Mouse (Mus musculus) neural tube, embryonic 11.5 days (tissue): ENCODE data around the gene Gal3st2c. TPM values are rescaled to one million over a fixed set of nuclear protein-coding genes. Genes with fewer than 3 reads are reported as not detected.
"Not testable (repeated sequence)": the region's sequence is repeated elsewhere in the genome, so short reads cannot be mapped to it uniquely, and the experiment has no call there.

Experiments
- ATAC-seq: fragments of 200-750 bp; cut with Nextera tagmentation; 2 replicates; pipeline ENCODE4 v1.8.0; 2017; ENCODE audit warnings: moderate number of reproducible peaks, mild to moderate bottlenecking, moderate TSS enrichment, moderate library complexity; ENCODE audit not compliant: insufficient read depth, low FRiP score, low TSS enrichment
- DNase-seq: peaks from one replicate; pipeline ENCODE4 v3.0.0-alpha.2; 2015; ENCODE audit warnings: low spot score
- H3K27ac ChIP-seq: fragments of 300-500 bp; sonication (generic); 2 replicates; pipeline ENCODE4 v1.5.1; 2014; ENCODE audit warnings: low read depth, mild to moderate bottlenecking, low read length
- H3K27me3 ChIP-seq: fragments of 300-500 bp; sonication (generic); 2 replicates; pipeline ENCODE4 v1.6.1; 2014; ENCODE audit warnings: mild to moderate bottlenecking, low read length, mixed read lengths; ENCODE audit not compliant: control insufficient read depth, insufficient read depth
- H3K36me3 ChIP-seq: fragments of 300-500 bp; sonication (generic); 2 replicates; pipeline ENCODE4 v1.6.1; 2014; ENCODE audit warnings: mild to moderate bottlenecking, low read length, moderate library complexity, mixed read lengths; ENCODE audit not compliant: control insufficient read depth, insufficient read depth
- H3K4me1 ChIP-seq: fragments of 300-500 bp; sonication (generic); 2 replicates; pipeline ENCODE4 v1.6.1; 2014; ENCODE audit warnings: low read length, mixed read lengths; ENCODE audit not compliant: control insufficient read depth, insufficient read depth
- H3K4me2 ChIP-seq: fragments of 300-500 bp; sonication (generic); 2 replicates; pipeline ENCODE4 v1.6.1; 2014; ENCODE audit warnings: low read depth, mild to moderate bottlenecking, moderate library complexity
- H3K4me3 ChIP-seq: fragments of 300-500 bp; sonication (generic); 2 replicates; pipeline ENCODE4 v1.5.1; 2014; ENCODE audit warnings: low read depth, low read length
- H3K9ac ChIP-seq: fragments of 300-500 bp; sonication (generic); 2 replicates; pipeline ENCODE4 v1.6.1; 2014; ENCODE audit warnings: mild to moderate bottlenecking, low read length
- H3K9me3 ChIP-seq: fragments of 300-500 bp; sonication (generic); 2 replicates; pipeline ENCODE4 v1.6.1; 2016; ENCODE audit warnings: low read length; ENCODE audit not compliant: control insufficient read depth
- WGBS: fragments of 180-500 bp; shearing (Covaris S2); extraction: QIAGEN DNeasy Blood & Tissue Kit; methylation state at CpG from one replicate; pipeline ENCODE4 v1.1.7; 2014; 5-methylcytosine and 5-hydroxymethylcytosine counted together
- polyA plus RNA-seq: library from polyadenylated mRNA; unstranded; fragments of >200 nt; fragmentation: Nextera tagmentation; extraction: Ambion mirVana; gene quantifications from 2 replicates; pipeline ENCODE4 v1.2.1, GENCODE M21; 2014

Gene Gal3st2c
- polyA plus RNA-seq, 1 experiment from 2014 or later: not detected

DNA sequence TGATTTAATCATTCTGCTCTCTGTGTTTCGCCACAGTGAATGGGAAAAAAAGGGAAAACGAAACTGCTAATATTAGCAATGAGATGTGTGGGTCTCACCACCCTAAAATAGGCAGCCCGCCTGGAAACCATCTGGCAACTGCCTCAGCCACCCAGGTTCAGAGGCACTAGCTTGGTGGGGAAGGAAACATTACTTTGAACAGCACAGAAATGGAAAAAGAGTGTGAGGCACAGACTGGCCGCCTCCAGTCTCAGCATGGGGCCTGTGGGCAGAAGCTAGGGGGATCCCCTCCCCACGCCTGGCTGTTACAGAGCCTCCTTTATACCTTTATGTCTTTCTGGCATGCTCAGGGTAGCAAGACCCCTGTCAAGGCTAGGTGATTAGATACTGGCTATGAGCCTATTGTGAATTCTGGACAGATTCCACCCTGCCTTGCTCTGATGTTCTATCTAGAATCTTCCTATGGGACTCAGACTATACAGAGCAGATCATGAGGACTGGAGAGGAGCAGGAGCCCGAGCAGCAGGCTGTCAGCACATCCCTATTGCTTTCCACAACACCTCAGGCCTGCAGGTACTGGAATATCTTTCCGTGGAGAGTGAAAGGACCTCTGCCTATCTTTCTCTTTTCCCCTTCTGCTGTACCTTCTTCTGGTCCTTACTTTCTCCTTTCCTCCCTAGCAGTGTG is 63.4 kb downstream of the Gal3st2c start:
- no peak overlapping the region for H3K9ac ChIP-seq
- DNase-seq (no peak), ATAC-seq (no peak)
- no peaks in the 10 kb centered on the region for H3K36me3 ChIP-seq
- no peaks in the 10 kb centered on the region for H3K9me3 ChIP-seq
- no peak overlapping the region for H3K4me2 ChIP-seq
- WGBS: 73% methylated on average over 7 of the region's 7 CpGs
- H3K27me3 ChIP-seq: no peaks in the 10 kb centered on the region
- no peaks in the 10 kb centered on the region for H3K4me1 ChIP-seq
- H3K4me3 ChIP-seq: no peak overlapping the region
- H3K27ac ChIP-seq: no peak overlapping the region

DNA sequence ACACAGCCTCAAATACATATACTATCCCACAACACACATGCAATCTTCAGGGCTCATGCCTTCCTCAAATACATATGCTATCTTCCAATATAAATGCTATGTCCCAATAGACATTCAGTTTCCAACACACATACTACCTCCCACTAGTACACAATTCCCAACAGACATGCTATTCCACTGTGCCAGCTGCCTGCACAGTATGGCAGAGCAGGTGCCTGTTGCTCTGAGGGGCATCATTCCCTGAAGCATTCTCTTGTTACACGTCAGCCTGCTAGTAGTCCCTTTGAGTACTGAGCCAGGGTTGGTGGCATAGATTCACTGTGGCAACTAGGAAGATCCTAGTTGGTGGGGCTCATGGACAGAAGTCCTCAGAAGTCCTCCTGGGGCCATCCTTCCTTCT is 64.2 kb downstream of the Gal3st2c start:
- Histone ChIP-seq H3K4me3 (no peak overlapping the region), H3K27me3 (no peaks in the 10 kb centered on the region), H3K4me2 (no peak overlapping the region), H3K36me3 (no peaks in the 10 kb centered on the region), H3K9me3 (no peaks in the 10 kb centered on the region), H3K4me1 (no peaks in the 10 kb centered on the region), H3K9ac (no peak overlapping the region), H3K27ac (no peak overlapping the region)
- 89% methylated on average over 1 of the region's 1 CpGs for WGBS
- ATAC-seq: no peak
- DNase-seq: no peak

DNA sequence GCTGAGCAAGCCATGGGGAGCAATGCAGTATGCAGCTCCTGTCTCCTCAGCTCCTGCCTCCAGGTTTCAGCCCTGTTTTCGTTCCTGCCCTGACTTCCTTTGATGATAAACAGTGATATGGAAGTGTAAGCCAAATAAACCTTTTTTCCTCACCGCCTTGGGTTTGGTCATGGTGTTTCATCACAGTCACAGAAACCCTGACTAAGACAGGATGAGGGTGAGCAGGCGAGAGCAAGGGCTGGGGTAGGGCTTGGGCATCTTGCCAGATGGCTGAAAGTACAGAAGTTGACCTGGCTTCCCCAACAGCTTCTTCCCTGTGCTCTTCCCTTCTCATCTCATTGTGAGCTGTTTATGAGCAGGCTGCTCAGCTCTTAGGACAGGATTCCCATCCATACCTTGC is 65.7 kb downstream of the Gal3st2c start:
- Histone ChIP-seq H3K36me3 (no peaks in the 10 kb centered on the region), H3K27ac (no peak overlapping the region), H3K4me3 (no peak overlapping the region), H3K9me3 (no peaks in the 10 kb centered on the region), H3K27me3 (no peaks in the 10 kb centered on the region), H3K9ac (no peak overlapping the region), H3K4me1 (no peaks in the 10 kb centered on the region), H3K4me2 (no peak overlapping the region)
- ATAC-seq (no peak), DNase-seq (no peak)
- whole genome bisulfite sequencing: 78% methylated on average over 3 of the region's 3 CpGs

DNA sequence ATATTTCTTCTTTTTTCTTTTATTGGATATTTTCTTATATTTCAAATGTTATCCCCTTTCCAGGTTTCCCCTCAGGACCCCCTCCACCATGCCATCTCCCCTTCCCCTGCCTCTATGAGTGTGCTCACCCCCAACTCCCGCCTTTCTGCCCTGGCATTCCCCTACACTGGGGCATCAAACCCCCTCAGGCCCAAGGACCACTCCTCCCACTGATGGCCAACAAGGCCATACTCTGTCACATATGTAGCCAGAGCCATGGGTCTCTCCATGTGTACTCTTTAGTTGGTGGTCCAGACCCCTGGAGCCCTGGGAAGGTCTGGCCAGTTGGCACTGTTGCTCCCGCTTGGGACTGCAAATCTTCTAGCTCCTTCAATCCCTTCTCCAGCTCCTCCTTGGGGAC is 67.1 kb downstream of the Gal3st2c start:
- WGBS: 93% methylated on average over 2 of the region's 2 CpGs
- no peak for DNase-seq
- H3K27ac ChIP-seq: no peak overlapping the region
- H3K36me3 ChIP-seq: no peaks in the 10 kb centered on the region
- H3K9ac ChIP-seq: no peak overlapping the region
- H3K9me3 ChIP-seq: no peaks in the 10 kb centered on the region
- no peaks in the 10 kb centered on the region for H3K27me3 ChIP-seq
- no peak for ATAC-seq
- H3K4me3 ChIP-seq: no peak overlapping the region
- no peaks in the 10 kb centered on the region for H3K4me1 ChIP-seq
- no peak overlapping the region for H3K4me2 ChIP-seq

DNA sequence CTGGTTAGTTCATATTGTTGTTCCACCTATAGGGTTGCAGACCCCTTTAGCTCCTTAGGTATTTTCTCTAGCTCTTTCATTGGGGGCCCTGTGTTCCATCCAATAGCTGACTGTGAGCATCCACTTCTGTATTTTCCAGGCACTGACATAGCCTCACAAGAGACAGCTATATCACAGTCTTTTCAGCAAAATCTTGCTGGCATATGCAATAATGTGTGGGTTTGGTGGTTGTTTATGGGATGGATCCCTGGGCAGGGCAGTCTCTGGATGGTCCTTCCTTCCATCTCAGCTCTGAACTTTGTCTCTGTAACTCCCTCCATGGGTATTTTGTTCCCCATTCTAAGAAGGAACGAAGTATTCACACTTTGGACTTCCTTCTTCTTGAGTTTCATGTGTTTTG is 68.0 kb downstream of the Gal3st2c start:
- H3K9ac ChIP-seq, ATAC-seq, H3K27ac ChIP-seq, H3K4me3 ChIP-seq, H3K36me3 ChIP-seq, H3K27me3 ChIP-seq, H3K9me3 ChIP-seq, H3K4me2 ChIP-seq, H3K4me1 ChIP-seq, DNase-seq: not testable (repeated sequence)
- 84% methylated on average over 1 of the region's 1 CpGs for WGBS

Other genes starting within 250 kb of the Gal3st2c start
- 84.1 and 99.4 TPM in 2 replicates for gene Atg4b, start 239.0 kb upstream of the Gal3st2c start, polyA plus RNA-seq
- 38.0 and 42.3 TPM in 2 replicates for gene Thap4, start 235.6 kb upstream of the Gal3st2c start, polyA plus RNA-seq
- gene Dtymk, start 188.6 kb upstream of the Gal3st2c start, polyA plus RNA-seq: 199 and 216 TPM in 2 replicates
- gene Ing5, start 186.5 kb upstream of the Gal3st2c start, polyA plus RNA-seq: 16.1 and 17.1 TPM in 2 replicates
- gene D2hgdh, start 165.6 kb upstream of the Gal3st2c start, polyA plus RNA-seq: 11.7 and 13.0 TPM in 2 replicates
- gene Gal3st2, start 129.2 kb upstream of the Gal3st2c start, polyA plus RNA-seq: 0.11 TPM in 1 of 2 replicates, not detected in the other
- gene Gal3st2b, start 72.2 kb upstream of the Gal3st2c start, polyA plus RNA-seq: not detected in 2 replicates
- gene Neu4, start 29.9 kb downstream of the Gal3st2c start, polyA plus RNA-seq: not detected in 2 replicates
- gene Pdcd1, start 62.0 kb downstream of the Gal3st2c start, polyA plus RNA-seq: not detected in 2 replicates